Mouse (Mus musculus) gastrocnemius, postnatal 25 days (tissue): Measurements from ENCODE around the gene Ttpal. TPM values are rescaled to one million over a fixed set of nuclear protein-coding genes. Genes with fewer than 3 reads are reported as not detected.

Experiments
- DNase-seq: peaks from one replicate; pipeline ENCODE4 v3.0.0; 2022
- total RNA-seq, 2 experiments: library from RNA; stranded (reverse); gene quantifications; 1 replicate in 1 of 2; 2 replicates in 1 of 2; pipeline ENCODE4 v1.2.3; 2021

Ttpal gene
- total RNA-seq, 2 experiments from 2014 or later: 4.8 to 5.6 TPM

GRCm38 (mm10) chr2:163662076-163662475, 60.0 kb downstream of the Ttpal start:
- DNase-seq: no peak

- DNase-seq: no peak
Observed at GRCm38 (mm10) chr2:163662698-163663221, 60.6 kb downstream of the Ttpal start.

GRCm38 (mm10) chr2:163663930-163664329, 61.8 kb downstream of the Ttpal start:
- DNase-seq: no peak

- DNase-seq: no peak
Observed at GRCm38 (mm10) chr2:163667045-163667444, 64.9 kb downstream of the Ttpal start.

Other genes with a start within 250 kb of the Ttpal start
- gene Jph2, start 204.3 kb upstream of the Ttpal start, total RNA-seq: 100 to 1,000 TPM; 424 to 451 TPM
- 10 to 100 TPM; 23.8 to 27.0 TPM for gene Oser1, start 177.6 kb upstream of the Ttpal start, total RNA-seq
- gene Gdap1l1, start 163.8 kb upstream of the Ttpal start, total RNA-seq: not detected
- gene Fitm2, start 129.7 kb upstream of the Ttpal start, total RNA-seq: 10 to 100 TPM; 72.3 to 83.1 TPM
- gene R3hdml, start 110.0 kb upstream of the Ttpal start, total RNA-seq: not detected
- not detected for gene Hnf4a, start 95.5 kb upstream of the Ttpal start, total RNA-seq
- gene Serinc3, start 42.8 kb downstream of the Ttpal start, total RNA-seq: 100 to 1,000 TPM in 1 of 2 experiments, 10 to 100 TPM in 1; 97.5 to 115 TPM
- 10 to 100 TPM; 72.1 to 93.5 TPM for gene Pkig, start 56.1 kb downstream of the Ttpal start, total RNA-seq
- gene Ada, start 147.9 kb downstream of the Ttpal start, total RNA-seq: 1 to 10 TPM in 1 of 2 experiments, under 1 TPM in 1; 0.20 to 1.0 TPM
- gene Ccn5, start 218.5 kb downstream of the Ttpal start, total RNA-seq: 1 to 10 TPM in 1 of 2 experiments, under 1 TPM in 1; 0.20 to 1.3 TPM